Mouse (Mus musculus): ENCODE data around the gene Fbxw7.

Fbxw7 gene

GRCm38 (mm10) chr3:84952585-84953187 is 137.6 kb downstream of the Fbxw7 start:
- no peak for DNase-seq

GRCm38 (mm10) chr3:84955011-84955775 is 140.1 kb downstream of the Fbxw7 start:
- no peak for DNase-seq

- DNase-seq = no peak
Observed at GRCm38 (mm10) chr3:84955857-84956256, 140.8 kb downstream of the Fbxw7 start.

- no peak for DNase-seq
Observed at GRCm38 (mm10) chr3:84965156-84965555, 150.1 kb downstream of the Fbxw7 start.

- no peak for DNase-seq
Observed at GRCm38 (mm10) chr3:84967364-84967763, 152.3 kb downstream of the Fbxw7 start.

- DNase-seq = no peak
Observed at GRCm38 (mm10) chr3:84971561-84971960, 156.5 kb downstream of the Fbxw7 start.

- DNase-seq = no peak
Observed at GRCm38 (mm10) chr3:84972881-84973280, 157.8 kb downstream of the Fbxw7 start.

GRCm38 (mm10) chr3:84974193-84974592 is 159.1 kb downstream of the Fbxw7 start:
- DNase-seq = no peak

GRCm38 (mm10) chr3:84978676-84979075 is 163.6 kb downstream of the Fbxw7 start:
- no peak for DNase-seq

GRCm38 (mm10) chr3:84980158-84980557 is 165.1 kb downstream of the Fbxw7 start:
- DNase-seq = no peak

- peak; percentile 17 for DNase-seq
Observed at GRCm38 (mm10) chr3:84982688-84983087, 167.6 kb downstream of the Fbxw7 start.

- no peak for DNase-seq
Observed at GRCm38 (mm10) chr3:84985121-84985625, 170.1 kb downstream of the Fbxw7 start.

- no peak for DNase-seq
Observed at GRCm38 (mm10) chr3:84988880-84989279, 173.8 kb downstream of the Fbxw7 start.

GRCm38 (mm10) chr3:85005257-85005656 is 190.2 kb downstream of the Fbxw7 start:
- no peak for DNase-seq

- DNase-seq = no peak
Observed at GRCm38 (mm10) chr3:85012889-85013288, 197.8 kb downstream of the Fbxw7 start.

GRCm38 (mm10) chr3:85015667-85016066 is 200.6 kb downstream of the Fbxw7 start:
- no peak for DNase-seq

- DNase-seq = no peak
Observed at GRCm38 (mm10) chr3:85020137-85020536, 205.1 kb downstream of the Fbxw7 start.

GRCm38 (mm10) chr3:85021816-85022215 is 206.7 kb downstream of the Fbxw7 start:
- no peak for DNase-seq

- no peak for DNase-seq
Observed at GRCm38 (mm10) chr3:85022800-85023199, 207.7 kb downstream of the Fbxw7 start.

GRCm38 (mm10) chr3:85024237-85024636 is 209.2 kb downstream of the Fbxw7 start:
- no peak for DNase-seq

GRCm38 (mm10) chr3:85024817-85025705 is 210.0 kb downstream of the Fbxw7 start:
- no peak for DNase-seq

Measured in lung, postnatal 14 days (tissue).